Mouse (Mus musculus): ENCODE results near the gene A630001G21Rik.

DNA sequence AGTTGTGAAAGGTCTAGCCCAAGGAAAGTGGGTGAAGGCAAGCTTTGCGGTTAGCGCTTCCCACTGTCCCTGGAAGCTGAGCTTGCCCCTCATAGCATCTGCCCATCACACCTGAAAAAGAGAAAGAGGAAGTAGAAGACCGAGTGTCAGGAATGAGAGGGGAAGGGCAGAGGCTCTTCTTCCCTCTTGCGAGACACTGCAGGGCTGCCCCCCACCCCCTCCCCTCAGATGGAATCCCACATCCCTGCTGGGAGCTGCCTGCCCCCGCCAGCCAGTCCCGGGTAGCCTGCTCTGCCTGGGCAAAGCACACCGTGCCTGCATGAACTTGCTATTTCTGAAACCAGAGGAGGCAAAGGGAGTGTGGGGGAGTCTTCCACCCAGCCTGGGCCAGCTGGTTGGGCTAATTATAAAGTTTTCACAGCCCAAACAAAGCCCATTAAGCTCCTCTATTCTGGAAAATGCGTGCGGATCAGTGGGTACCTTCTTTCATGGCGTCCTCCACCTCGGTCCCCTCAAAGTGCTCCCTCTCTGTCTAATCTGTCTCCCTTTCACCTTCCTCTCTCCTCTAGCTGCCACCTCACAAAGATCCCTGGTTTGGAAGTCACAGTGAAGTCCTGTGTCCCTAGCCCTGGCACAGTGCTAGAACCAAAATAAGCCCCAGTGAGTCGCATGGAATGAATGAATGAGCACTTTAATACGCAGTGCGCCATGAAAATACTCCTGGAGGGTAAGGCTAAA, 20.0 kb downstream of the A630001G21Rik start:
- no peak for TF ChIP-seq POLR2A (IDR thresholded peaks at IDR 0.05; ENCODE audit: control insufficient read depth in 1 of 2, insufficient read depth in 1 of 2, low read depth in 1 of 2, low read length in 2 of 2, poor library complexity in 1 of 2)
- no peak for TF ChIP-seq MAX (IDR thresholded peaks at IDR 0.05; ENCODE audit: low read length)
- no peak for TF ChIP-seq E2F4 (IDR thresholded peaks at IDR 0.05; ENCODE audit: borderline replicate concordance, low read depth, low read length)
- TF ChIP-seq CTCF (IDR thresholded peaks at IDR 0.05 in 2 of 3, conservative IDR thresholded peaks at IDR 0.05 in 1 of 3; ENCODE audit: control insufficient read depth in 1 of 3, insufficient read depth in 1 of 3, low read depth in 2 of 3, low read length in 3 of 3, poor library complexity in 1 of 3, severe bottlenecking in 1 of 3), result no peak
- no peak for TF ChIP-seq CHD1 (IDR thresholded peaks at IDR 0.05; ENCODE audit: low read depth, low read length)
- TF ChIP-seq NELFE (IDR thresholded peaks at IDR 0.05; ENCODE audit: low read depth, low read length), result no peak
- no peak for TF ChIP-seq ZMIZ1 (IDR thresholded peaks at IDR 0.05; ENCODE audit: low read depth, low read length)
- TF ChIP-seq POLR2AphosphoS5 (IDR thresholded peaks at IDR 0.05; ENCODE audit: borderline replicate concordance, low read depth, low read length), result no peak
- no peak for TF ChIP-seq MAFK (IDR thresholded peaks at IDR 0.05; ENCODE audit: borderline replicate concordance, low read depth, low read length)
- no peak for TF ChIP-seq EP300 (IDR thresholded peaks at IDR 0.05; ENCODE audit: low read depth in 1 of 2, low read length in 2 of 2)

All from MEL (cell line).